8 mouse cellular contexts compared by ENCODE assay signal in the genomic region with DNA sequence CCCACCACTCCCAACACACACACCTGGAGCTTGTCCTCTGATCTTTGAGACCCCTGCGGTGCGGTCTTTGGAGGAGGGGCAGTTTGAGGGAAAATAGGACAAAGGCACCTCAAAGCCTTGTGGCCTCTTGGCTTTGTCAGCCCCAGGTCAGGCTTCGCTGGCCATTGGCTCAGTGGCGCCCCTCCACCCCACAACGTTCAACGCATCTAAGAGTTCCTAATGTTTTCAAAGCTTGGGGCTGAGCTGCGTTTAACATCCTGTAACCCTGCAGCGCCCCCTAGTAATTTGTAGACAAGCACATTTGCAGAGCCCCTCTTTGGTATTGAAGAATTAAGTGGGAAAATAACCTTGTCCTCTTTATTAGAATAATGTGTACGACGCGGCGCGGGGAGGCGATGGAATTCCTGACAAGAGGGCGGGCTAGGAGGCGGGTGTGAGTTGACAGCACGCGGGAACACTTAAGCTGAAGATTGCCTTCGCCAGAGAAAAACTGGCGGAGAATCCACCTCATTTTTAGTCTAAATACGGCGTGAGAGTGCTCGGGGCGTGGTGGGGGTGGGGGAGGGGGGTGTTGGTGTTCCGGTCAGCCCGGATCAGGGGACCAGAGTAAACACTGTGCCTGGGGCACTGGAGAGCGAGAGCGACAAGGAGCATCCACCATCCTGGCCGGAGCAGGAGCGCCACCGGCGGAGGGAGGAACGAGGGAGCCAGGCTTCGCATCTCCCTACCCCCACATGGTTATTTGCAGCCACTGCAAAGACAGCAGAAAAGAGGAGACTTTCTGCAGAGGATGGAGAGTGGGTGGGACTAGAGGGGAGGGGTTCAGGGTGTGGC. TPM values are rescaled to one million over a fixed set of nuclear protein-coding genes. Genes with fewer than 3 reads are reported as not detected.
A peak's percentile ranks its signal among the peaks of the same experiment; 100 is the strongest.
DNase-seq lines count a peak whose midpoint lies in the region; ATAC-seq lines count a peak whose summit lies in the region.

No protein-coding gene starts in this region.

- H3K9ac ChIP-seq in intestine, embryonic 16.5 days (ENCODE audit: low read depth, low read length) = peak overlapping the region; percentile 69

- H3K36me3 ChIP-seq in intestine, embryonic 16.5 days (ENCODE audit: control insufficient read depth, insufficient read depth, low read length) = no peaks in the 10 kb centered on the region

- ATAC-seq in intestine, embryonic 16.5 days = peak; percentile 57
- ATAC-seq in inflammation-experienced regulatory T-cells, adult 6 months = no peak

- WGBS in intestine, embryonic 16.5 days = 3% methylated on average over 34 of the region's 34 CpGs

- peak; percentile 47 to 49 for DNase-seq in adrenal gland, adult 18-20 months (ENCODE audit: low spot score in 2 of 2)
- DNase-seq in embryo, embryonic 10 days (ENCODE audit: low spot score) = peak; percentile 86
- peak; percentile 54 to 57 for DNase-seq in gastrocnemius, postnatal 36 days
- DNase-seq in left cerebral cortex, postnatal 25 days (ENCODE audit: low spot score in 2 of 2) = peak; percentile 69 to 80
- DNase-seq in mesoderm, embryonic 11.5 days (ENCODE audit: low read depth, low spot score) = peak; percentile 67
- DNase-seq in right cerebral cortex, postnatal 4 days = peak; percentile 72

- H3K4me3 ChIP-seq in intestine, embryonic 16.5 days (ENCODE audit: low read length) = peak overlapping the region; percentile 44

- H3K4me1 ChIP-seq in intestine, embryonic 16.5 days (ENCODE audit: control insufficient read depth, insufficient read depth, low read length) = peaks cover 21% of the 10 kb centered on the region

- H3K4me2 ChIP-seq in intestine, embryonic 16.5 days (ENCODE audit: low read depth, low read length) = peak overlapping the region; percentile 89

- H3K27ac ChIP-seq in intestine, embryonic 16.5 days (ENCODE audit: low read length) = peak overlapping the region; percentile 55; the same call in 1 of the 2 replicates

- no peaks in the 10 kb centered on the region for H3K9me3 ChIP-seq in intestine, embryonic 16.5 days (ENCODE audit: control insufficient read depth, low read length)

- H3K27me3 ChIP-seq in intestine, embryonic 16.5 days (replicated peaks; ENCODE audit: control insufficient read depth, insufficient read depth, low read length) = no peaks in the 10 kb centered on the region

- intact Hi-C loops in gastrocnemius, postnatal 36 days (cut with DNase I) = loop anchor here (1.0 kb wide), 1 partner anchor 45 kb away; no protein-coding TSS in a partner anchor
- intact Hi-C loops in left cerebral cortex, postnatal 25 days (cut with DNase I) = loop anchor here (5.0 kb wide), 1 partner anchor 33 kb away; a partner anchor contains a TSS

RNA-seq across cellular contexts. Expression of a gene that starts 28.2 kb away (rescaled TPM):
- total RNA-seq in adrenal gland, adult 18-20 months (2021) = not detected
- 1 to 10 TPM in 1 of 2 experiments, under 1 TPM in 1; 0.33 to 1.2 TPM for total RNA-seq in gastrocnemius, postnatal 36 days (2021)
- polyA plus RNA-seq in intestine, embryonic 16.5 days (2015; fragmentation: Nextera tagmentation; extraction: Ambion mirVana) = 0.22 and 0.64 TPM in 2 replicates
- total RNA-seq in left cerebral cortex, postnatal 25 days (2021) = not detected
- not detected for polyA plus RNA-seq in inflammation-experienced regulatory T-cells, adult 6 months (2017; shearing (Covaris generic))

RNA-seq across cellular contexts. Expression of a gene that starts 29.0 kb away (rescaled TPM):
- under 1 TPM; 0.19 to 0.40 TPM for total RNA-seq in adrenal gland, adult 18-20 months (2021)
- total RNA-seq in gastrocnemius, postnatal 36 days (2021) = under 1 TPM; 0.10 to 0.27 TPM
- 0.17 and 0.33 TPM in 2 replicates for polyA plus RNA-seq in intestine, embryonic 16.5 days (2015; fragmentation: Nextera tagmentation; extraction: Ambion mirVana)
- total RNA-seq in left cerebral cortex, postnatal 25 days (2021) = under 1 TPM; 0.18 to 0.21 TPM
- not detected for polyA plus RNA-seq in inflammation-experienced regulatory T-cells, adult 6 months (2017; shearing (Covaris generic))

RNA-seq across cellular contexts. Expression of a gene that starts 30.7 kb away (rescaled TPM):
- 100 to 1,000 TPM; 121 to 161 TPM for total RNA-seq in adrenal gland, adult 18-20 months (2021)
- 10 to 100 TPM; 30.3 to 35.8 TPM for total RNA-seq in gastrocnemius, postnatal 36 days (2021)
- polyA plus RNA-seq in intestine, embryonic 16.5 days (2015; fragmentation: Nextera tagmentation; extraction: Ambion mirVana) = 73.4 and 83.1 TPM in 2 replicates
- 10 to 100 TPM; 16.8 to 18.8 TPM for total RNA-seq in left cerebral cortex, postnatal 25 days (2021)
- 100 to 1,000 TPM in 2 of 3 experiments, 10 to 100 TPM in 1; 72.2 to 131 (median 109) TPM for polyA plus RNA-seq in inflammation-experienced regulatory T-cells, adult 6 months (2017; shearing (Covaris generic))

RNA-seq across cellular contexts. Expression of a gene that starts 56.0 kb away (rescaled TPM):
- total RNA-seq in adrenal gland, adult 18-20 months (2021) = 100 to 1,000 TPM; 104 to 109 TPM
- total RNA-seq in gastrocnemius, postnatal 36 days (2021) = 100 to 1,000 TPM; 103 to 107 TPM
- 149 and 154 TPM in 2 replicates for polyA plus RNA-seq in intestine, embryonic 16.5 days (2015; fragmentation: Nextera tagmentation; extraction: Ambion mirVana)
- total RNA-seq in left cerebral cortex, postnatal 25 days (2021) = 10 to 100 TPM; 39.5 to 41.2 TPM
- polyA plus RNA-seq in inflammation-experienced regulatory T-cells, adult 6 months (2017; shearing (Covaris generic)) = 10 to 100 TPM; 74.5 to 88.1 (median 87.7) TPM

RNA-seq across cellular contexts. Expression of a gene that starts 56.6 kb away (rescaled TPM):
- total RNA-seq in adrenal gland, adult 18-20 months (2021) = 10 to 100 TPM; 41.0 to 41.4 TPM
- 10 to 100 TPM; 67.8 to 70.0 TPM for total RNA-seq in gastrocnemius, postnatal 36 days (2021)
- 31.7 and 31.9 TPM in 2 replicates for polyA plus RNA-seq in intestine, embryonic 16.5 days (2015; fragmentation: Nextera tagmentation; extraction: Ambion mirVana)
- 100 to 1,000 TPM; 178 to 186 TPM for total RNA-seq in left cerebral cortex, postnatal 25 days (2021)
- polyA plus RNA-seq in inflammation-experienced regulatory T-cells, adult 6 months (2017; shearing (Covaris generic)) = 1 to 10 TPM; 2.0 to 2.7 (median 2.4) TPM
